Mouse (Mus musculus): ENCODE measurements around the gene Dock1. TPM values are rescaled to one million over a fixed set of nuclear protein-coding genes. Genes with fewer than 3 reads are reported as not detected.

The Dock1 gene
- 10 to 100 TPM; 17.4 to 19.9 TPM for total RNA-seq (2021)

DNA sequence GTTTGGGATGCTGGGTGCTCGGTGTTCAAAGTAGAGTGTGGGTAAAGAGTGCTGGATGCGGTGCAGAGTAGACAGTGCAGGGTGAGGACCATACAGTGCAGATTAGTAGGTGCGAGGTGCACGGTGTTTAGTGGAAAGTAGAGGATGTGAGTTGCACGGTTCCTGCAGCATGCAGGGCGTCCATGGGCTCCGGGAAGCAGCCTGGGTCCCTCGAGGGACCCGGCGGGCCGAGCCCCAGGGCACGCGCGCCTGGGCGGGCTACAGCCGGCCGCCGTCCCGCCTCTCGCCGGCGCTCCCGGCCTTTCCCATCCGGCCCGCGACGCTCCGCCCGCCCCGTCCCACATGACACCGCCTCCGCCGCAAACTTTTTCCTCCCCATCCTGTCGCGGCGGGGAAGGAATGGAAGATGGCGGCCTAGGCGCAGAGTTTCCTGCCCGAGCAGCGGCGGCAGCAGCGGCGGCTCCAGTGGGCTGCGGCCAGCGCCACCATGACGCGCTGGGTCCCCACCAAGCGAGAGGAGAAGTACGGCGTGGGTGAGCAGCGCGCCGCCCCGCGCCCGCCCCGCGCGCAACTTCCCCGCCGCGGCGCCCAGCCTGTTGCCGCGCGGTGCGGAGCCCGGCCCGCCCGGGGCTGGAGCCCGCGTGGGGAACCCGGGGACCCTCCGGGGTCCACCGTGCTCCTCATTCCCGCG is at the start of gene Dock1:
Gene Dock1 (plus strand): TSS at position 343 of the 691 bp plus-strand sequence.
- DNase-seq, result peak; percentile 64
- intact Hi-C loops (cut with DNase I), result no loop called here

DNA sequence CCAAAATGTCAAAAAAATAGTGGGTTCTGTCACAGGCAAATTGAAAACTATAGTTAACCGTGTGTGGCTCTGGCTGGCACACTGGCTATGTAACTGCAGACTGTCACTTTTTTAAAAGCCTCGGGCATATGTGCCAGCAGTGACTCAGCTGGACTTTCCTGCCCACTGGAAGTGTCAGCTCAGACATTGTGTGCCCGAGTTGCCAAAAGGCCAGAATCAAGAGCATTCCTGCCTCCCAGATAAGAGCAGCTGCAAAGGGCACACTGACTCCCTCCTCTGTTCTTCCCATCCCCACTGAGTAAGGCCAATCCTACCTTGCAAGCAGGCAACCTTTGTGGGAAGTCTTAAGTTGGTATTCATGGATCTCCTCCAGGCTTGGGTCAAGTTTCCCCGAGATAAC is 42.5 kb upstream of the Dock1 start:
- DNase-seq, result no peak
- intact Hi-C loops (cut with DNase I), result no loop called here

- intact Hi-C loops (cut with DNase I), result no loop called here
- DNase-seq, result no peak
Observed at GRCm38 (mm10) chr7:134650246-134650830, 20.1 kb upstream of the Dock1 start.

DNA sequence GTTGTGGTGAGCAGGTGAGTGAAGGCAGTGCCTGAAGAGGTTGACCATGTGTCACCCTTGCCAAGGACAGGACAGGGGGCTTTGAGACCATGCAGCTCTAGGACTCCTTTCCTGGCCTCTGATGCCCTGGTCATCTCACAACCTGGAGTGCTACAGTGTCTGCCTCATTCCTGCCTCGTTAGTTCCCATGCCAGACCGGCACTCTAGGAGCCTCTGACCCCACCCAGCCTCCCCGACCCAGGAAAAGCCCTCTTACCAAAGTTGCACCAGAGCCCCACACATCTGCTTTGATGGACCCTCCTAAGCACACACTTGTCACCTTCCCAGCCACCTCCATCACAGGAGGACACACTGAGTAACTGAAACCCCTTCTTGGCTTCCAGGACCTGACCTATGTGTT is 19.4 kb upstream of the Dock1 start:
- DNase-seq, result no peak
- intact Hi-C loops (cut with DNase I), result no loop called here

DNA sequence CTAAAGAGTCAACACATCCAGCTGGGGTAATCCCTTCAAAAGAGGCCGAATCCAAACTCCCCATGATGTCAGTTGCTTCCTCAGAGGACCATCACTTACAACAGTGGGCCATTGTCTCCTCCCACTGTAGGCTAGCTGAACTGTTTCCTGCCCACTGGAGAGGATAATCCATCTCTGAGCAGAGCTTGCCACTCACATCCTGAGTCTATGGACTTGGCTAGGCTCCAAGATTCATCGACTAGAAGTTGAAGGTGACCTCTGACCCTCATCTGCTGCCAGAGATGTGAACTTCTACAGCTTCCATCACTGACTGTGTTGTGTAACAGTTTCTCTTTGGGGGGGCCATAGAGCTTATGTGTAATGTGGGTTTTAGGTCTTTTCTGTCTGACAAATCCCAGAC is 7.2 kb upstream of the Dock1 start:
- no peak for DNase-seq
- intact Hi-C loops (cut with DNase I), result no loop called here

GRCm38 (mm10) chr7:134665642-134666282 is 4.7 kb upstream of the Dock1 start:
- intact Hi-C loops (cut with DNase I), result no loop called here
- no peak for DNase-seq

- no peak for DNase-seq
- intact Hi-C loops (cut with DNase I), result no loop called here
Observed at GRCm38 (mm10) chr7:134667271-134667702, 3.2 kb upstream of the Dock1 start.

DNA sequence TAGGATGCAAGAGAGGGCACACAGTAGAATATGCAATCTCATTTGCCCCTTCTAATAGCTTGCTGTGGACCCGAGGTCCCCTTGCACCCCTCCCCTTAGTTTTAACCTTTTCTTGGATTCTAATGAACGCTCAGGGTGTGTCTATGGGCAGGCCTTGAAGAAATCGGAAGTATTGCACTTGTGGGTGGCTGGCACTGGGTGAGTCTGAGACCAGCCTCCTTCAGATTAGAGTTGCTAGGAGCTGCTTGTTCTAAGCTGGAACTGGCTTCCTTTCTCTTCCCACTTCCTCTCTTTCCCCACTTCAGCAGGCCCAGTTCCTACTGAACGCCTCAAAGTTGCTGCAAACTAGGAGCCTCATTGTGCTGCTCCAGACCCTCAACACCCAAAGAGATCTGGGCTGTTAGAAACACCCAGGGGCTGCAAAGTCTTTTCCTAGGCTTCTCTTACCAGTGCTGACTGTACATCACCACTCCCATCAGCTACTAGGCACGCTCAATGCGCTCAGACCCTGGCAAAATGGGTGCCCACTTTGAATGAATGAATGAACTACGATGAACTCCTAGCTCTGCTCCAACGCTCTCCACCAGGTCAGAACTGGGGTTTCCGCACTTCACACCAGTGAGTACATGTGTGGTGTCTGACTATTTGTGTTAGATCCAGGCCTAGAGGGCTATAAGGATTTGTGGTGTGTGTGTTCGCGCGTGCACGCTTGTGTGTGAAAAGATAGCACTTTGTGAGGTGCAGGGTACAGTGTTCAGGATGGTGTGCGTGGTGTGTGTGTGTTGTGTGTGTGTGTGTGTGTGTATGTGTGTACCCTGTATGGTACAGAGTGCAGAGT is 761 bp upstream of the Dock1 start:
- DNase-seq, result no peak

DNA sequence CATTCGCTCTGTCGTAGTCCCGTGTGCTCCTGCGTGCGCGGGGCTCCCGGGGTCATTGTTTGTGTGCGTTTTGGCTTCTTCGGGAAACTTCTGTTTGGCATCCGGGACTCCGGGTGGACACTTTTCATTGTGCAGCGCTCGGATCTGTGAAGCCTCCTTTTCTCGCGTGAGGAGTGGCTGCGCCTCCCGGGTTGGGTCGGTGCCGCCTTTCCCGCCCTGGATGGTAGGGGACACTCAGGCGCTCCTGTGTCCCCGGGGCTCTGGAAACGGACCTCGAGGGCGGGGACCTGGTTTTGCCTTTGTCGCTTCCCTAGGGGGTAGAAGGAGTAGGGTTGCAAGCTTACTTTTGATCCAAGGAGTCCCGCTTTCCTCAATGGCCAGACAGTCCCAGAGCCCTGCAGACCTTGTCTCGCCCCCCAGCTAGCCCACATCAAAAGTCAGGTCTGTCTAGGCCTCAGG is 578 bp downstream of the Dock1 start:
- DNase-seq, result peak; percentile 51
- intact Hi-C loops (cut with DNase I), result no loop called here

More for the DNA sequence above, 761 bp upstream of the Dock1 start:
- intact Hi-C loops (cut with DNase I), result no loop called here

DNA sequence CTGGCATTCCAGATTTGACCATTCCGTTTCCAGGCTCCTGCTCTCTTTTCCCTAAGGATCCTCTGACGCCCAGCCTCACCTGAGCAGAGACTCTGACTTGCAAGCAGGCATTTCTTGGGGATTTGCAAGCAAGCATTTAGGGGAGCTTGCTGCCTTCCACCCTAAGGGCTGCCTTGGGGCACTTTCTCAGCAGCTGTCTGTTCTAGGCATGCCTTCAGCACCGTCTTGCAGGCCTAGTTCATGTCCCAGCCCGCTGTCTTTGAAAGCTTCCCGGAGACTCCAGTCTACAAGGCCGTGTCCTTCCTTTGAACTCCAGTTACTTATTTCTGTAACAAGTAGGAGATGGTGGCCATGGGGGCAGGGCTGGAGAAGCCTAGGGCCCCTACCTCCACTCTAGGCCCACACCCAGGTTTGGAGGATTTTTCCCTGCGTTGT is 1.0 kb downstream of the Dock1 start:
- DNase-seq, result no peak
- intact Hi-C loops (cut with DNase I), result no loop called here

GRCm38 (mm10) chr7:134673135-134673534 is 2.7 kb downstream of the Dock1 start:
- intact Hi-C loops (cut with DNase I), result no loop called here
- DNase-seq, result no peak

- DNase-seq, result no peak
- intact Hi-C loops (cut with DNase I), result no loop called here
Observed at GRCm38 (mm10) chr7:134673952-134674351, 3.5 kb downstream of the Dock1 start.

- no peak for DNase-seq
- intact Hi-C loops (cut with DNase I), result no loop called here
Observed at GRCm38 (mm10) chr7:134677852-134678251, 7.4 kb downstream of the Dock1 start.

DNA sequence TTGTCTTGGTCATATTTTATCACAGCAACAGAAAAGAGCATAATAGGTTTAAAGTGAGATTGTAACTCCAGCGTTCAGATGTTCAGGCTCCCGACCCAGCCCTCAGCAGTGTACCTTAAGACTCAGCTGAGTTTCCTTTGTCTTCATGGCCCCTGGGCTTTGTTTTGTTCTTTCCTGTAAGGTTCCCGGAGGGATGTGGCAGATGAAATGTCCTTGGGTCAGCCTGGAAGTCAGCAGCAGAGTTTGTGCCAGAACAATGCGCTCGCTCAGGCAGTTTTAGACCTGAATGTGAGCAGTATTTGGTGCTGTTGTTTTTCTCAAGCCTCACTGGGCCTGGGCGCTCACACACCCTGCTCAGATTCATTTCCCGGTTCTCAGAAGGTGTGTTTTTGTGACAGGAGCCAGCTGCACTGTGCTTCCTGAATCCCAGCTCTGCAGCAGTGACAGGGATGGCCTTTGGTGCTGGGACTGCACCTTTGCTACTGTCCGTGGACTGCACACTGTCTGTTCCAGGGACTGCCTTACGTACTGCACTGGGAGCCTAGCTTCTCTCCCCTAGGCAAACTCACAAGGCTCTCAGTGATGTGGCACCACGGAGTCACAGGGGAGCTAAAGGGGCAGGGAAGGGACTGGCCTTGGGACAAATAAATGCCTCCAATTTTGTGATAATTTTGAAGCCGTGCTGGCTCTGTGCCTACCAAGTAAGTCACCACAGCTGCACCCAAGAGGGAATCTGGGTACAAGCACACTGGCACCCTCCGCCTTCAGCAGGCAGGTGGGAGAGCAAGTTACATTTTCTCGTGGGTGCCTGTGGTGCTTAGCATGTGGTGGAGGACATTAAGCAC is 9.1 kb downstream of the Dock1 start:
- intact Hi-C loops (cut with DNase I), result no loop called here
- DNase-seq, result no peak

DNA sequence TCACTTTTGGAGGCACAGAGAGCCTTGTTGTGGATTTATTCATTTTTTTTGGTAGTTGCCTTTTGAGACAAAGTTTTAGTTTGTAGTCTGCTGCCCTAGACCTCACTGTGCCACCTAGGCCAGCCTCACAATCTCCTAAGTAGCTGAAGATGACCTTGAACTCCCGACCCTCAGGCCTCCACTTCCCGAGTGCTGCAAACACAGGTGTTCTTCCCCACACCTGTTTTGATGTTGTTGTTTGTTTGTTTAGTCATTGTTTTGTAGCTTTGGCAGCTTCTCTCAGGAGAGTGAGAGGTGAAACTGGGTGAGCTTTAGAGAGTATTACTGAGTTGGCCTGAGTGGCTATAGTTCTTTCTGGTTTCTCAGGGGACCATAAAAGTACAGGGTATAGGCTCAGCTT is 9.7 kb downstream of the Dock1 start:
- intact Hi-C loops (cut with DNase I), result no loop called here
- DNase-seq, result no peak

- intact Hi-C loops (cut with DNase I), result no loop called here
- no peak for DNase-seq
Observed at GRCm38 (mm10) chr7:134681729-134682527, 11.5 kb downstream of the Dock1 start.

- DNase-seq, result no peak
- intact Hi-C loops (cut with DNase I), result no loop called here
Observed at GRCm38 (mm10) chr7:134688332-134688731, 17.9 kb downstream of the Dock1 start.

GRCm38 (mm10) chr7:134690118-134690517 is 19.7 kb downstream of the Dock1 start:
- no peak for DNase-seq
- intact Hi-C loops (cut with DNase I), result no loop called here

- DNase-seq, result no peak
- intact Hi-C loops (cut with DNase I), result no loop called here
Observed at GRCm38 (mm10) chr7:134690806-134691205, 20.4 kb downstream of the Dock1 start.
